Mouse (Mus musculus): ENCODE results near the gene Ank3. TPM values are rescaled to one million over a fixed set of nuclear protein-coding genes. Genes with fewer than 3 reads are reported as not detected.

The Ank3 gene
- polyA plus RNA-seq, 1 experiment from 2014 or later = 13.4 TPM

DNA sequence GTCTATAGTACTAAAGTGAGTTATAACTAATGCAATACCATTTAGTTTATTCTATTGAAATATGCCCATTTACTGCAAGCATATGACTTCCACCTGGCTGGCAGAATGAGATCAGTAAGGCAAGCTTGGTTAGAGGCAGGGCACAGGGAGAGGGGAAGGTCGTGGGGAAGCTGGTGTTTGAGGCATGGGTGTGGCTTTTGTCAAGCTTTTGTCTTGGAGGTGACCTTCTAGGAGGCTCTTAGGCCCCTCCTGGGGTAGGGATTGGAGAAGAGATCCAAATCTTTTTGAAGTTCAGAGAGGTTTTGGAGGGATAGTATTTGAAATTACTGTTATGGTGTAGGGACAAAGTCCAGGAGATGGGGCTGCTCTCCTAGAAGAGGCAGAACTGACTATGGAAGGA lies 78.3 kb downstream of the Ank3 start:
- no peak overlapping the region for H3K4me2 ChIP-seq
- H3K36me3 ChIP-seq (ENCODE audit: control insufficient read depth, insufficient read depth, low read length) = no peaks in the 10 kb centered on the region
- H3K4me1 ChIP-seq (replicated peaks; ENCODE audit: control insufficient read depth, insufficient read depth, low read length) = no peaks in the 10 kb centered on the region
- H3K9me3 ChIP-seq (ENCODE audit: control insufficient read depth, low read length) = no peaks in the 10 kb centered on the region
- ATAC-seq (replicated peaks; ENCODE audit: low FRiP score) (no peak), DNase-seq (ENCODE audit: low spot score) (no peak)
- WGBS = 25% methylated on average over 1 of the region's 1 CpGs
- H3K27ac ChIP-seq (ENCODE audit: low read depth, low read length) = no peak overlapping the region
- H3K27me3 ChIP-seq (replicated peaks; ENCODE audit: control insufficient read depth, insufficient read depth, low read length) = no peaks in the 10 kb centered on the region
- H3K4me3 ChIP-seq (ENCODE audit: low read depth, low read length) = no peak overlapping the region
- H3K9ac ChIP-seq (ENCODE audit: low read depth, low read length) = no peak overlapping the region

GRCm38 (mm10) chr10:69477656-69478055 lies 79.1 kb downstream of the Ank3 start:
- WGBS = 60% methylated on average over 2 of the region's 2 CpGs
- no peak for ATAC-seq (replicated peaks; ENCODE audit: low FRiP score)
- no peak overlapping the region for H3K27ac ChIP-seq (ENCODE audit: low read depth, low read length)
- no peaks in the 10 kb centered on the region for H3K4me1 ChIP-seq (replicated peaks; ENCODE audit: control insufficient read depth, insufficient read depth, low read length)
- no peak for DNase-seq (ENCODE audit: low spot score)
- H3K9me3 ChIP-seq (ENCODE audit: control insufficient read depth, low read length) = no peaks in the 10 kb centered on the region
- no peak overlapping the region for H3K4me3 ChIP-seq (ENCODE audit: low read depth, low read length)
- H3K9ac ChIP-seq (ENCODE audit: low read depth, low read length) = no peak overlapping the region
- no peaks in the 10 kb centered on the region for H3K27me3 ChIP-seq (replicated peaks; ENCODE audit: control insufficient read depth, insufficient read depth, low read length)
- no peak overlapping the region for H3K4me2 ChIP-seq
- no peaks in the 10 kb centered on the region for H3K36me3 ChIP-seq (ENCODE audit: control insufficient read depth, insufficient read depth, low read length)

- Histone ChIP-seq H3K9me3 (ENCODE audit: control insufficient read depth, low read length) (no peaks in the 10 kb centered on the region), H3K4me3 (ENCODE audit: low read depth, low read length) (no peak overlapping the region), H3K36me3 (ENCODE audit: control insufficient read depth, insufficient read depth, low read length) (no peaks in the 10 kb centered on the region), H3K4me1 (replicated peaks; ENCODE audit: control insufficient read depth, insufficient read depth, low read length) (no peaks in the 10 kb centered on the region), H3K27me3 (replicated peaks; ENCODE audit: control insufficient read depth, insufficient read depth, low read length) (no peaks in the 10 kb centered on the region), H3K27ac (ENCODE audit: low read depth, low read length) (no peak overlapping the region), H3K9ac (ENCODE audit: low read depth, low read length) (no peak overlapping the region), H3K4me2 (no peak overlapping the region)
- 60% methylated on average over 3 of the region's 3 CpGs for WGBS
- no peak for ATAC-seq (replicated peaks; ENCODE audit: low FRiP score)
- no peak for DNase-seq (ENCODE audit: low spot score)
Measured at GRCm38 (mm10) chr10:69478831-69479230, 80.3 kb downstream of the Ank3 start.

DNA sequence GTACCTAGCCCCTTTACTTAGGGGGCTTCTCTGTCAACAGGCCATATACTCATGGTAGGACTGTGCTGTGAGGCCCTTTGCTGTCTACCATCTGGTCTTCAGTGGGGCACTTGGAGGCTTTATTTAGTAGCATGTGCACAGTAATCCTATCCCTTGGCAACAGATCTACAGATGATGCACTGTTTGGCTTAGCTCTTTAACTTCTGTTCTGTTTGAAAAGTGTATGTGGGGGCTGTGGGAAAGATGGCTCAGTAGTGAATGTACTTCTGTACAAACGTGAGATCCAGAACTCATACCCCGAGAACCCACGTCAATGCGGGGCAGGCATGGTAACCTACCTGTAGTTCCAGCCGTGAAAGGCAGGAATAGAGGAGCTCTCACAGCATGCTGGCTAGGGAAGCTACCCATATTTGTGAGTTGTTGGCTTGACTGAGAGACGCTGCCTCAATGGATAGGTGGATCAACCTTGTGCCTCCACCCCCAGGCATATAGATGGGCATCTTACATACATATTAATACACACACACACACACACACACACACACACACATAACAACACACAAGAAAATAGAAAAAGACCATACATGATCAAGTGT lies 86.7 kb downstream of the Ank3 start:
- Histone ChIP-seq H3K4me2 (no peak overlapping the region), H3K9me3 (ENCODE audit: control insufficient read depth, low read length) (no peaks in the 10 kb centered on the region), H3K4me3 (ENCODE audit: low read depth, low read length) (no peak overlapping the region), H3K9ac (ENCODE audit: low read depth, low read length) (no peak overlapping the region), H3K4me1 (replicated peaks; ENCODE audit: control insufficient read depth, insufficient read depth, low read length) (no peaks in the 10 kb centered on the region), H3K27me3 (replicated peaks; ENCODE audit: control insufficient read depth, insufficient read depth, low read length) (no peaks in the 10 kb centered on the region), H3K36me3 (ENCODE audit: control insufficient read depth, insufficient read depth, low read length) (no peaks in the 10 kb centered on the region), H3K27ac (ENCODE audit: low read depth, low read length) (no peak overlapping the region)
- ATAC-seq (replicated peaks; ENCODE audit: low FRiP score) (no peak), DNase-seq (ENCODE audit: low spot score) (no peak)
- WGBS = 88% methylated on average over 6 of the region's 6 CpGs

DNA sequence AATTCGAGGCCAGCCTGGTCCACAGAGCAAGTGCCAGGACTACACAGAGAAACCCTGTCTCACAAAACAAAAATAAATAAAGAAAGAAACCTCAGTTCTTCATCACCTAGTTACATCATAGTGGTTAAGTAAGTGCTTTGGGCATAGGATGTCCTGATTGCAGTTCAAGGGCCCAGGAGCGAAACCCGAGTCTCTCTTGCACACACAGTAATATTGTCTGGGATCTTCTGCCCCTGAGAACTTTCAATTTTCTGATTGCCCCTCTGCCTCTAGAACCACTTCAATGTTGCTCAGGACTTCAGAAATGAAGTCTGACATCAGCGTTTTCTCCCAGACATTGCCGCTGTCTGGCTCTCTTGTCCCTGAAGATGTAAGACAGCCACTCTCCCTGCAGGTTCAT lies 91.6 kb downstream of the Ank3 start:
- H3K4me1 ChIP-seq (replicated peaks; ENCODE audit: control insufficient read depth, insufficient read depth, low read length) = no peaks in the 10 kb centered on the region
- WGBS = 76% methylated on average over 5 of the region's 5 CpGs
- no peak overlapping the region for H3K27ac ChIP-seq (ENCODE audit: low read depth, low read length)
- H3K4me2 ChIP-seq = no peak overlapping the region
- H3K27me3 ChIP-seq (replicated peaks; ENCODE audit: control insufficient read depth, insufficient read depth, low read length) = no peaks in the 10 kb centered on the region
- H3K9ac ChIP-seq (ENCODE audit: low read depth, low read length) = no peak overlapping the region
- no peaks in the 10 kb centered on the region for H3K36me3 ChIP-seq (ENCODE audit: control insufficient read depth, insufficient read depth, low read length)
- no peak overlapping the region for H3K4me3 ChIP-seq (ENCODE audit: low read depth, low read length)
- H3K9me3 ChIP-seq (ENCODE audit: control insufficient read depth, low read length) = no peaks in the 10 kb centered on the region
- DNase-seq (ENCODE audit: low spot score) = no peak
- no peak for ATAC-seq (replicated peaks; ENCODE audit: low FRiP score)

DNA sequence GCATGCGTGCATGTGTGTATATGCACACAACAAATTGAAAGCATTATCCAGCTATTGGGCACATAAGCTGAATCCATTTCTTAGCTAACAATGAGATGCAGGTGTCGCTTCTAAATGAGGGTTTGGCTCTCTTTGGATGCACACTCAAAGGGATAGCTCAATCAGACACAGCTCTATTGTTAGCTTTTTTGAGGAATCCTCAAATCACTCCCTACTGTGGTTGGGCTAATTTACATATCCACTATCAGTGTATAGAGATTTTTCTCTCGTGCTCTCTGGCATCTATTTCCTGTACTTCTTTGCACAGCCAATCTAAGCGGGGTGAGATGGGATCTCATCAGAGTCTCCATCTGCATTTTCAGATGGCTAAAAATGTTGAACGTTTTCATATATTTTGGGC lies 93.4 kb downstream of the Ank3 start:
- no peaks in the 10 kb centered on the region for H3K4me1 ChIP-seq (replicated peaks; ENCODE audit: control insufficient read depth, insufficient read depth, low read length)
- ATAC-seq (replicated peaks; ENCODE audit: low FRiP score) (no peak), DNase-seq (ENCODE audit: low spot score) (no peak)
- H3K4me3 ChIP-seq (ENCODE audit: low read depth, low read length) = no peak overlapping the region
- no peaks in the 10 kb centered on the region for H3K9me3 ChIP-seq (ENCODE audit: control insufficient read depth, low read length)
- H3K27ac ChIP-seq (ENCODE audit: low read depth, low read length) = no peak overlapping the region
- WGBS = 70% methylated on average over 5 of the region's 5 CpGs
- H3K36me3 ChIP-seq (ENCODE audit: control insufficient read depth, insufficient read depth, low read length) = no peaks in the 10 kb centered on the region
- H3K27me3 ChIP-seq (replicated peaks; ENCODE audit: control insufficient read depth, insufficient read depth, low read length) = no peaks in the 10 kb centered on the region
- H3K4me2 ChIP-seq = no peak overlapping the region
- no peak overlapping the region for H3K9ac ChIP-seq (ENCODE audit: low read depth, low read length)

DNA sequence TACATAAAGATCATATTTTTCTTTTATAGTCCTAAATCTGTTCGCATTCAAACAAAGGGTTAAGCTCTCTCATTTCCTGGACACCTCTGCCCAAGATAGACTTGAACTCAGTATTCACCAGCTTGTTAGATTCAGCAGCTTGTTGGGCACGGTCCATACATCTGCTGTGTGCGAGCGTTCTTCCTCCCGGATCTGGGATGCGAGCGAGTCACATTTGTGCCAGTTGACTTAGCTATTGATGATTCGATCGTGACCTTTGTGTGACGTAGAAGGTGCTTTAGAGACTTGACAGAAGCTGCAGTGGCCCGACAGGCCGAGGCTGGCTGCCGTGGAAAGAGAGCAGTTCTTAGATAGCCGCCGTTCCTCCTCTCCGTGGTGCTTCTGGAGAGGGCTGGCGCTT lies 98.8 kb downstream of the Ank3 start:
- Histone ChIP-seq H3K4me2 (no peak overlapping the region), H3K9ac (ENCODE audit: low read depth, low read length) (no peak overlapping the region), H3K4me1 (replicated peaks; ENCODE audit: control insufficient read depth, insufficient read depth, low read length) (no peaks in the 10 kb centered on the region), H3K9me3 (ENCODE audit: control insufficient read depth, low read length) (no peaks in the 10 kb centered on the region), H3K27me3 (replicated peaks; ENCODE audit: control insufficient read depth, insufficient read depth, low read length) (no peaks in the 10 kb centered on the region), H3K36me3 (ENCODE audit: control insufficient read depth, insufficient read depth, low read length) (no peaks in the 10 kb centered on the region), H3K27ac (ENCODE audit: low read depth, low read length) (no peak overlapping the region), H3K4me3 (ENCODE audit: low read depth, low read length) (no peak overlapping the region)
- DNase-seq (ENCODE audit: low spot score) = no peak
- 86% methylated on average over 17 of the region's 17 CpGs for WGBS
- no peak for ATAC-seq (replicated peaks; ENCODE audit: low FRiP score)

GRCm38 (mm10) chr10:69500171-69500860 lies 101.7 kb downstream of the Ank3 start:
- ATAC-seq (replicated peaks; ENCODE audit: low FRiP score) (no peak), DNase-seq (ENCODE audit: low spot score) (no peak)
- 66% methylated on average over 11 of the region's 11 CpGs for WGBS

DNA sequence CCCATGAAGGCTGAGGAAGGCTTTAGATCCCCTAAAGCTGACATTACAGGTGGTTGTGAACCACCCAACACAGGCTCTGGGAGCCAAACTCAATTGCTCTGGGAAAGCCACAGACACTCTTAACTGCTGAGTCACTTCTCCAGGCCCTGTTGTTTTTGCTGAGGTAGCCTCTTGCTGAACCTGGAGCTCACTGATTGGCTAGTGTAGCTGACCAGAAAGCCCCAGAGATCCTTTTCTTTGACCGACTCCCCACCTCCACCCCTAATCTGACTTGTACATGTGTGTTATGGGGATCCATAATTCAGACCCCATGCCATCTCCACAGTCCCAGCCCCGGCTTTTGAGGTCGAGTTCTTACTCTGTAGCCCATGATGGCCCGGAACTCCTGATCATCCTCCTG lies 105.2 kb downstream of the Ank3 start:
- no peaks in the 10 kb centered on the region for H3K27me3 ChIP-seq (replicated peaks; ENCODE audit: control insufficient read depth, insufficient read depth, low read length)
- no peak overlapping the region for H3K9ac ChIP-seq (ENCODE audit: low read depth, low read length)
- no peak overlapping the region for H3K4me2 ChIP-seq
- no peaks in the 10 kb centered on the region for H3K4me1 ChIP-seq (replicated peaks; ENCODE audit: control insufficient read depth, insufficient read depth, low read length)
- H3K36me3 ChIP-seq (ENCODE audit: control insufficient read depth, insufficient read depth, low read length) = no peaks in the 10 kb centered on the region
- no peak for DNase-seq (ENCODE audit: low spot score)
- H3K4me3 ChIP-seq (ENCODE audit: low read depth, low read length) = no peak overlapping the region
- no peaks in the 10 kb centered on the region for H3K9me3 ChIP-seq (ENCODE audit: control insufficient read depth, low read length)
- WGBS = 77% methylated on average over 4 of the region's 4 CpGs
- ATAC-seq (replicated peaks; ENCODE audit: low FRiP score) = no peak
- H3K27ac ChIP-seq (ENCODE audit: low read depth, low read length) = no peak overlapping the region

More at GRCm38 (mm10) chr10:69500171-69500860, 101.7 kb downstream of the Ank3 start:
- Histone ChIP-seq H3K9me3 (ENCODE audit: control insufficient read depth, low read length) (no peaks in the 10 kb centered on the region), H3K4me2 (no peak overlapping the region), H3K36me3 (ENCODE audit: control insufficient read depth, insufficient read depth, low read length) (no peaks in the 10 kb centered on the region), H3K9ac (ENCODE audit: low read depth, low read length) (no peak overlapping the region), H3K4me1 (replicated peaks; ENCODE audit: control insufficient read depth, insufficient read depth, low read length) (no peaks in the 10 kb centered on the region), H3K27ac (ENCODE audit: low read depth, low read length) (no peak overlapping the region), H3K4me3 (ENCODE audit: low read depth, low read length) (no peak overlapping the region), H3K27me3 (replicated peaks; ENCODE audit: control insufficient read depth, insufficient read depth, low read length) (no peaks in the 10 kb centered on the region)

All from liver, embryonic 11.5 days (tissue).